Mouse (Mus musculus): ENCODE data around the gene Wdsub1.
"Not testable (repeated sequence)": the region's sequence is repeated elsewhere in the genome, so short reads cannot be mapped to it uniquely, and the experiment has no call there.

The Wdsub1 gene

DNA sequence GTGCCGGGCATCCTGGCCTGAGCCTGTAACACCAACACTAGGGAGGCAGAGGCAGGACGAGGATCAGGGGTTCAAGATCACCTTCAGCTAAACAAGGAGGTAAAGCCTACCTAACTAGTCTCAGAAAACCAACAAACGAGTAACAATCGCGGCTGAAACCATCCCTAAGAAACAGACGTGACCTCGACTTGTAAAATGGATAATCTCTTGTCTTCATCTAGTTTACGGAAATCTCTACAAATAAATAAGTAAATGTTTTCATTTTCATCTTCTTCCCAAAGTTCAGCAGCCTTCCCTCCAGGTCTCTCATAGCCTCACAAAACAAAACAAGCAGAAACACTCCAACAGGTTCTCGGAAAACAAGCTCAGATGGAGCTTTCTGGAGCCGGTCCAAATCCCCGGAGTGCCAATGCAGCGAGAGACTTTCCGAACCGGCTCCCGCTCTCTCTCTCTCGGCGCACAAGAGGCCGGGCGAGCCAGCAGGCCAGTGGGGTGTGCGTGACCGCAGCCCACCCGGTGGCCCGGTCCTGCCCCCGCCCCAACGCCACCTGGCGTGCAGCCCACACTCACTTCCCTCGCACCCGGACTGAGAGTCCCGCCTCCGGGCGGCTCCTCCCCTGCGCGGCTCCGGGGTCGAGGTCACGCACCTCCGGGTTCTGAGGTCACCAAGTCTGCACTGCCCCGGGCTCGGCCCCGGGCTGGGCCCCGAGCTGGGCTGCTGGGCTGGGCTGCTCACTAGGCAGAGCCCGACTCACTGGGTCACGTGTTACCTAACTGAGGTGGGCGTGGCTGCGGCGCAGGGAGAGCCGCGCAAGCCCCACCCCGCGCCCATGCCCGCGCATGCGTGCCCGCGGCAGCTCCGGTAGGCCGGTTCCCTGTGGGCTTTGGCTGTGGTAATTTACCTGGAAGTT is at the start of gene Wdsub1:
TSS of gene Wdsub1 (minus strand) at position 761 of the 911 bp plus-strand sequence.
- DNase-seq (ENCODE audit: low spot score in 2 of 2) = peak; percentile 88 to 89

DNA sequence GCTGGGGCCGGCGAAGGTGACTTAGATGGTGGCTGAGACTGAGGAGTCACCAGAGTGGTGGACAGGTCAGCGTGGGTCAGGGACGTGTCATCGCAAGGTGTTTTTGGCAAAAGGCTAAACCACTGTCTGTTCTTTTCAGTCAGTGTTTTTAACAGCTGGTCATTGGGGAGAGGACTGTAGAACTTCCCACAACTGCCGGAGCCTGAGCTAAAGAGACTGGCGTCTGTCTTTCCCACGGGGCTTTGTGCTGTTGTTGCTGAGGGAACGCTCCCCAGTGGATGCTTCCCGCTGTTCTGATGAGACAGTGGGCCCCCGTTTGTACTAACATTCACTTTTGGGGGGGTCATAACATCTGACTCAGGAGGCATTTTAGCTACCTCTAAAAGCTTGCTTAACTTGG is 31.2 kb upstream of the Wdsub1 start:
- no peak for DNase-seq (ENCODE audit: low spot score in 2 of 2)

DNA sequence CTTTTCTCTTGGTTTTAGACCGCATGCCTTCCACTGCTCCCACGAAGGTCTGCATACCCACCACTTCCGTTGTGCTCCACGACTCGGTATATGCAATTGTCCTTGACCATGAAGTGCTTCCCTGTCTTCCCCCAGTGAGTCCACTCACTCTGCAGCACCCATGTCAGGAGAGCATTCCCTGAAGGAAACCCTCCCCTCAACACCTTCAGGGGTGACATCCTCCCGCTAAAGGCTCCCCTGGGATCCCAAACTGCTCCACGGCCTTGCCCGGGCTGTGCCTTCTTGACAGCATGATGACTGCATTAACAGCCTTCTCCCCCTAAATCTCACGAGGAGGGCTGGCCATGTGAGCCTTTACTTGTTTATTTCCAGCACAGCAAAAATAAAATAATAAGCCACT is 25.7 kb upstream of the Wdsub1 start:
- DNase-seq (ENCODE audit: low spot score in 2 of 2) = no peak

DNA sequence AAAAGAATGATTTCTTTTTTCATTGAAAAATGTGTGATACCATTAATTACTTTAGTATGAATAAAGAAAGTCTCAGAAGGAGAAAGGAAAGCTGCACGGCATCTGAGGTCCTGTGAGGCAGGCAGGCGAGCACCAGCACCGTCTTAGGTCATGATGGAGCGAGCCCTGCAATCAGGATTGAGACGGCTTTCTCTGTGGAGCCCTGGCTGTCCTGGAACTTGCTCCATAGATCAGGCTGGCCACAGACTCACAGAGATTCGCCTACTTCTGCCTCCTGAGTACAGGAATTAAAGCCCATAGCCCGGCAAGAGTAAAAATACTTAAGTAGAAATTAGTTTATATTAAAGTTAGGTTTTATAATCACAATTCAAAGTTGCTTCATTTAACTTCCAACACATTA is 21.6 kb upstream of the Wdsub1 start:
- no peak for DNase-seq (ENCODE audit: low spot score in 2 of 2)

DNA sequence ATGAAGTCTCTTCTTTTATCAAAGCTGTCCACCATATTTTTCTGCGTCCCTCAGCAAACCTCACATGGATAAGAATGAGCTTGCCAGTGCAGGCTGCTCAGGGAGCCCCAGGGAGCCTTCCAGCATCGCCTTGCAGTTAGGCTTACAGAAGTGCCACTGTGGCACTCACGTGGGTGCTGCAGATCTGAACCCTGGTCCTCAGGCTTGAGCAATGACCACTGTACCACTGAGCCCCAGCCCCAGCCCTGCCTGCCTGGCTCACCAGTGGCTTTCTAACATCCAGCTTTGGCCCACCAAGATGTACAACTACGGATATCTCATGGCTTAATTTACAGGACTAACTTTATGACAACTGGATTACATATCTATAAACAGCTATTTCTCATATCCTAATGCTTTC is 16.3 kb upstream of the Wdsub1 start:
- no peak for DNase-seq (ENCODE audit: low spot score in 2 of 2)

DNA sequence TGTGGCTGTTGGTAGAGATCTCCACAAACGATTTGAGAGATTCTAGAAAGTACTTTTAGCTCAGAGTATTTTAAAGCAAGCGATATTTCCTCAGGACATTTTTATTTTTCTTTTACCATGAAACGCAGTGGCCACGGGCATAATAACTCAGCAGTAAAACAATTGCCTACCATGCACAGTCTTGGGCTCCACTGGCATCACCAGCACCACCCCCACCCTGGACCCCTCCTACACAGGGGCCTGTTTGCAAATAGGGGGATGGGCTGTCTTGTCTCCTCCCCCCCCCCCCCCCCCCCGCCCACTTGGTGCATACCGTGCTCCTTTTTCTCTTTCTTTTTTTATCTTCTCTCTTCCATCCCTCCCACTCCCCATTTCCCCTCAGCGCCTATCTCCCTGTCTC is 15.7 kb upstream of the Wdsub1 start:
- no peak for DNase-seq (ENCODE audit: low spot score in 2 of 2)

DNA sequence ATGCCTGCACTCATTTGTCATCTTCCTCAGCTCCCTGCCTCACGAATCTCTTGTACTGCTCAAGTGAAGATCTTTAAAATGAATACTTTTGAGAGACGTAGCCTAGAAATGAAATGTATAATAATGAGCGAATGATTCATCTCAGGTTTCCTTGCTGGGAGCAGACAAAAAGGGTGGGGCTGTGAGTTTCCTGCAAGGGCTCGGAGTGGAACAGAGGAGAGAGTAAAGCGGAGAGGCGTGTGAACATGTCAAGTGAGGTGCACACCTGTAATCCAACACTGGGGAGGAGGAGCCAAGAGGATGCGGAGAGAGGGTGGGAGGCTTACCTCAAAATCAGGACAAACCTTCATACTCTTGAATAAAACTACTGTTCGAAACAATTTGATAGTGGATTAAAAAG is 14.4 kb upstream of the Wdsub1 start:
- DNase-seq (ENCODE audit: low spot score in 2 of 2) = no peak

DNA sequence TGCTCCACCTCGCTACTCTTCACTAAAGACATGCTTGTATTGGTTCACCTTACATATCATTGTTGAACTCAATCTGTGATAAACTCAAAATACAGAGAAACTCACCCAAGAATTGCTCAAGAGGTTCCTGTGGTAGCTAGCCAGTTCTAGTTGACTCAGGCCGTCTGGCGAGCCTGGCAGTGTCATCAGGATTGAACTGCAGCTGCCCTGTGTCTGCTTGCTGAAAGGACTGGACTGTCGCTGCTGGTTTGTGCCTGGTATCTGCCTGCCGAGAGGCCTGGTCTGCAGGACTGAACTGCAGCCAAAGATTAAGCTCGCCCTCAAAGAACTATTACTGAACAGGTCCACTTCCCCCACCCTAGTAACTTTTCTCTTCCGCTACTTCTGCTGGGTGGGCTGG is 14.0 kb upstream of the Wdsub1 start:
- no peak for DNase-seq (ENCODE audit: low spot score in 2 of 2)

DNA sequence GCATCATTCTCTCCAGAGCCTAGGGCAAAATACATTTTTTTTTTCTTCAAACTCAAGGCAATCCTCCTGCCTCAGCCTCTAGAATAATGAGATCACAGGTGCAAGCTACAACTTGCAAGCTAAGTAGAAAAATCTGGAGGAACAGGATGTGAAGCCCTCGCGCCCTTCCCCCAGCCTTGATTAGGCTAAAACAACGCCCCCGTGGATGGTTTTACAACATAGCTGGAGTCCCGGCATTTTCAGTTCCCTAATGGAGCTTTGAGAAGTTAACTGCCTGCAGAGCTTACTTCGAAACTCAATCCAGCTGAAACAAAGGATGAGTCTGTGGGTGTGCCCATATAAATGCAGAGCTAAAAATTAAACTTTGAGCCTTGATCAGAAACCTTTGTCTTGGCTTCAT is 7.3 kb upstream of the Wdsub1 start:
- DNase-seq (ENCODE audit: low spot score in 2 of 2) = no peak

DNA sequence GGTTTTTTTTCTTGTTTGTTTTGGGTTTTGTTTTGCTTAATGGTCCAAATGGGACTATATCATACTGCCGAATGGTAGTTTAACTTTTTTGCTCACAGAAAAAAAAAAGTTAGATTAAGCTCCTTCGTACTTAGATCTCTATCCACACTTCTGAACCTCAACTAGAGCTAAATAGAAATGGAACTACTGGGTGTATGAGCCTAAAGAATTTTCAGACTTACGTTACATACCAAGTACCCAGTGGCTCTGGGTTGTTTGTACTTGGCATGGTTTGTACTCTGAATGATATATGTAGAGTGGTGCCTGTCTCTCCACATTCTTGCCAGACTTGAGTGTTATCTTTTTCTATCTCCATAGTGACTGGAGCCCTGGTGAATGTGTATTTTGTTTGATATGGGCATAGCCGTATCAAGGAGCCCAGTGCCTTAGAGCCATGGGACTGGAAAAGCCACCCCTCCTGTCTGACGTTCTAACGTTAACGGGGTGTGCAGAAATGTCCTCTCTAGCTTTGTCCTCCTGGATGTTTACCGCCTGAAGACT is 421 bp upstream of the Wdsub1 start:
- no peak for DNase-seq (ENCODE audit: low spot score in 2 of 2)

DNA sequence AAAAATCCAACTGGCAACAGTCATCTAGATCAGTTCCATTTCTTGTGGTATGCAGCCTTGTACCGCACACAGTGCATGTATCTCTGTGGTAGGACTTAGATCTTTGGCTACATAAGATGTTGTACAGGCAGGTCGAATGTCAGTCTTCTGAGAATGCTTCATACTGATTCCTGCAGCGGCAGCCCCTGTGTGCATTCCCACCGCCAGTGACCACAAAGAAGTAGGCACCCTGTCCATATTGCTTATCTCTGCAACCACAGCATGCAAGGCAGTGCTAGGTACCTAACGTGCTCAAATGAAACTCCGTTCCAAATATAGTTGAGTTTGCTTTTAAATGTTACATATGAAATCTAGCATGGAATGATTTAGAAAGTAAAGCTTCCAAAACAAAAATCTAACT is 987 bp downstream of the Wdsub1 start:
- DNase-seq (ENCODE audit: low spot score in 2 of 2) = no peak

DNA sequence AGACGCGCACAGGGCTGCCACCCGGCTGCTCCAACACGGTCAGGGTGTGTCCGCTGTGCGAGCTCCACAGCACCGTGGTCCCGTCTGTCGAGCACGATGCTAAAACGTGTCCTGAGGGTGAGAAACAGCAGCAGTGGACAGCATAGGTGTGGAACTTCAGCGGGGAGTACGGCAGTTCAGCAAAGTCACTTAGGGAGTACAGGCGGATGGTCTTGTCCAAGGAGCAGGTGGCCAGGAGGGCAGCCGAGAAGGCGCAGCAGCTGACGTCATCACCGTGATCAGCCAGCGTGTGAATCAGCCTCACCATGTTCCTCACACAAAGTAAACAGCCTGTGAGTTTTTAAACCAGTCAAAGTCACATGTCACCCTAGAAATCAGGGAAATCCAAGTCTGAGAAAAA is 4.2 kb downstream of the Wdsub1 start:
- no peak for DNase-seq (ENCODE audit: low spot score in 2 of 2)

DNA sequence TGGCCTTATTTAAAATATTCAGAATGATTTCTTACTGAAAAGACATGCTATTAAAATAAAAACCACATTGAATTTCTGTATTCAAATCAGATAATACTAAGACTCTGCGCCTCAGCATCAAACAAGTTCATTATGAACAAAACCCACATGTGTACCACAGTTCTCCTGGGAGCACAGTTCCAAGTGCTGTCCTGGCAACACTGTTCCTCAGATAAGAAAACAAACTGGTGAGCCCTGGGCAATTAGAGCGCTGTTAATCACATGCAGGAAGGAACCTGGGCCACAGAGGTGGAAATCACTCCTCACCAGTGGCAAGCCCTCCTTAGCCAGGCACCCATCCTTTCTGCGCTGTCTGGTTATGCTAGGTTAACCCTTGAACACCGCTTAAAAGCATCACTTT is 5.1 kb downstream of the Wdsub1 start:
- no peak for DNase-seq (ENCODE audit: low spot score in 2 of 2)

DNA sequence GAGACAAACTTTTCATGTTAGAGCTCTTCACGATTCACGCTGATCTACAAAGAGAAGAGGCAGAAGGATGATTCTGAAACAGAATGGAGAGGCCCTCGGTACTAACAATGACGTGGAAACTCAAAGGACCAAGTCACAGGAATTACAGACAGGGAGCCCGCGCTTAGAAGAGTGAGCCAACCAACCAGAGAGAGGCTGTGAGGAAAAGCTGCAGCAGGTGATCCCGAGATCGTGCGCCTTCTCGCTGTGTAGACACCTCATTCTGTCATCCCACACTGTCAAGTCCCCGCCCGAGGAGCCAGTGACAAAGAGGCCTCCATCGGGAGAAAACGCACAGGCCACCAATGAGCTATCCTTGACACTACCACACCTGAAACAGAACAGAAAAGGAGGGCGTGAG is 5.9 kb downstream of the Wdsub1 start:
- no peak for DNase-seq (ENCODE audit: low spot score in 2 of 2)

DNA sequence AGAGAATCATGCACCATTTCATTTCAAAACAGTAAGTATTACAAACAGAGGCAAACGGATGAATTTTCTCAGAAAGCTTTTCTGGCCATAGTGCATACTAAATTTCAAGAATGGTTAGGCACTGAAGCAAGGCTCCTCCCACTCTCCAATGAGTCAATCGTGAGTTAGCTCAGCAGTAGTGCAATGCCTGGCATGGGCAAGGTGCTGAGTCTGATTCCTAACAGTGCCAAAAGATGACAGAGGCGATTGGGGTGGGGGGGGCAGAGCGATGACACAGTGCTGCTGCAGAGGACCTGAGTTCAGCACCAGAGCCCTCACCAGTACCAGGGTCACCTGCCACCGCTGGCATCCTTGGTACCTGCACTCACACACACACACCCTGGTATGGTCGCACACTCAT is 11.9 kb downstream of the Wdsub1 start:
- no peak for DNase-seq (ENCODE audit: low spot score in 2 of 2)

DNA sequence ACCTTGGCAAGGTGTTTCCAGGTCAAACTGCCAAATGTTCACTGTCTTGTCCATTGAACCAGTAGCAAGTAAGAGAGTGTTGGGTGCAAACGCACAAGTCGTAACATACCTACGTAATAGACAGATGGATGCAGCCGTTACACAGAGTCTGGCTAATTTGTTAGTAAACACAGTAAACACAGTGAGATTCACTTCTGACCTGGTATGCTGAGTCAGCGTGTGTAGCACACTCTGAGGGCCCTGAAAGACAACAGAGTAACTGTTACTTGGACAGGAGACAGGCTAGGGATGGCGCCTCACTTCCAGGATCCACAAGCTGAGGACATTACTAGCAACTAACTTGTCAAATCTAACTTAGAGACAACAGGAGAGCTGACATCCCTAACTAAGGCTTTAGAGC is 19.8 kb downstream of the Wdsub1 start:
- DNase-seq (ENCODE audit: low spot score in 2 of 2) = no peak

DNA sequence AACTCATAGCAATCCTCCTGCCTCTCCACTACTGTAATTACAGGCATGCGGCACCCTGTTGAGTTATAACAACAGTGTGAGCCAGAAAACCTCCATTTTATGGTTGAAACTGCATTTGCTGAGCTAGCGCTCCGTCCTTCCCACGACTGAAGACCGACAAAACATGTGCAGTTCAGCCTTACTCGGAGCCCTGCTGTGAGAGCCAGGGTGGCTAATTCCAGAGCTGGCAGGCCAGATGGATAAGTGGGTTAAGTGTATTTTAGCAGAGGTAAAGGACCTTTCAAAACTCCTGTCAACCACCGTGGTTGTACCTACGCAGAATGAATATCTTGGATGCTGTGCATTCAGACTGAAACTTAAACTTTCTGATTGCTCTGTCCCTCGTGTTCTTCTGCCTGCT is 28.0 kb downstream of the Wdsub1 start:
- DNase-seq (ENCODE audit: low spot score in 2 of 2) = no peak

DNA sequence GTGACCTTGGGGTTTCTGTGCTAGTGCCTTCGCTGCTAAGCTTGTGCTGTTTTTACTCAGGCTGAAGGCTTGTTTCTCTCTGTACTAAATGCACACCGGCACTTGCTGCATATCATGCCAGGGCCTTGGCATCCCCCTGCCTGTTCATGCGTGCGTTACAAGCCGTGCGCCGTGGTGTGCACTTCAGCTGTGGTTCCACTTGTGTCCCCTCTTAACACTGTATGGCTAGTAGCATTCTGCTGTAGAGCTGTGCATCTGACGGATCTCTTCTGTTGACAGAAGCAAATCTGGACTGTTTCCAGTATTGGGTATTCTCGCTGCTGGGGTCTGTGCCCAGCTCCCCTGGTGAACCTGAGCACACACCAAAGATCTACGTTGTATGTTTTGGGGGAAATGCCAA is 28.8 kb downstream of the Wdsub1 start:
- no peak for DNase-seq (ENCODE audit: low spot score in 2 of 2)

DNA sequence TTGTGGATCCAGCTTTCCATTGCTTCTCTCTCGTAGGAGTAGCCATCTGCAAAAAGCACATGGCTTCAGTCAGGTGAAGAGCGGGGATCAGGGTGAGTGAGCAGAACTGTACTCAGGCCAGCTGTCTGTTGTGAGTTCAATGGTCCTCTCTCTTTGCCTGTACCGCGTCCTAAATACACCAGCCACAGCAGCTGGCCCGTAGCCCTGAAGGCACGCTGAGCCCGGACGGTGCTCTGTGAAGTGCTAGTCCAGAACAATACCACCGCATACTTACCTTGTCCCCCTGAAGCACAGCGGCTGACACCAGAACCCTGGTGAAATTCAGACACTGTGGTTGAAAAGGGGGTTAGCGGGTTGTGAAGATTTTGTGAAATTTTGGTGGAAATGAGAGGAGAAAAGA is 29.5 kb downstream of the Wdsub1 start:
- DNase-seq (ENCODE audit: low spot score in 2 of 2) = no peak

DNA sequence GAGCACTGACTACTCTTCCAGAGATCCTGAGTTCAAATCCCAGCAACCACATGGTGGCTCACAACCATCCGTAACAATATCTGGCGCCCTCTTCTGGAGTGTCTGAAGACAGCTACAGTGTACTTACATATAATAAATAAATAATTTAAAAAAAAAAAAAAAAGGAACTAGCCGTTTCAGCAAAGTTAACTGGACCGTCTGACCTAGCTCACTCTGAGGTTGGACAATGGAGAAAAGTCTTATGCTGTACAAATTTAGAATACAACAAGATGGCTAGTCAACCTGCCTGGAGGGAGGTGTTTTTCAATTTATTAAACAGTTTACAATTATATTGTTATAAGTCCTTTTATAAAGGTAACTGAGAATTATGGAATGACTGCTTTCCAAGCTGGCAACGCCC is 30.5 kb downstream of the Wdsub1 start:
- not testable (repeated sequence) for DNase-seq (ENCODE audit: low spot score in 2 of 2)

DNA sequence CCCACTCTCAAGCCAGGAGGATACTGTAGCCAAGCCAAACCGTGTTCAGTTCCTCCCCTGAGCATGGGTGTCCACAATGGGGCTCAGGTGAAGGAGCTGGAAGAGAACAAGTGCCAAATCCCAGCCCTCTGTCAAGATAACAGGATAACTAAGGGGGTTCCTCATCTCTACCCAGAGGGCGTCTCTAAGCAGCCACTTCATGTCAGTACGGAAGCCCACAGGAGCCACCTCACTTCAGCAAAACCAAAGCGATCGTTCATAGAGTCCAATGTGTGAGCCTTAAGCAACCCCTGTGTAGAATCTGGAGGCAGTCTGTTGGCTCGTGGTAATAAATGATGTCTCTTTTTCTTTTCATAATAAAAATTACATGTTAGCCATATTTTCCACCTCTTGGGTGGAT is 38.5 kb downstream of the Wdsub1 start:
- DNase-seq (ENCODE audit: low spot score in 2 of 2) = no peak

DNA sequence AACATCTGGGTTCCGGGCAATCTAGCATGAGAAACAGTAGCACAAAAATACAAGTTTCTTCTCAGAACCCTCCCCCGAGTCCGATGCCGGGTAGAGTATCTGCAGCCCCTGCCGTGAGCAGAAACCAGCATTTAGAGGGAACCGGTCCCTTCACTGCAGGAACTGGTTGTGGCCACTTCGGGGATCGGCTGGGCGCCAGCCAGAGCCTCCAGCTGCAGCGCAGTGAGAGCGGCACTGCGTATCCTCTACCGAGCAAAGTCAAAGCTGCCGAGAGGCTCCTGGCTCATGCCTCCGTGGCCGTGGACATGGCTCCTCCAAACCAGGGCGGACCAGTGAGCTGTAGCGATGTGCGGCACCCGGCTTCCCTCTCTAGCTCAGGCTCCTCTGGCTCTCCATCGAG is 39.2 kb downstream of the Wdsub1 start:
- DNase-seq (ENCODE audit: low spot score in 2 of 2) = no peak

DNA sequence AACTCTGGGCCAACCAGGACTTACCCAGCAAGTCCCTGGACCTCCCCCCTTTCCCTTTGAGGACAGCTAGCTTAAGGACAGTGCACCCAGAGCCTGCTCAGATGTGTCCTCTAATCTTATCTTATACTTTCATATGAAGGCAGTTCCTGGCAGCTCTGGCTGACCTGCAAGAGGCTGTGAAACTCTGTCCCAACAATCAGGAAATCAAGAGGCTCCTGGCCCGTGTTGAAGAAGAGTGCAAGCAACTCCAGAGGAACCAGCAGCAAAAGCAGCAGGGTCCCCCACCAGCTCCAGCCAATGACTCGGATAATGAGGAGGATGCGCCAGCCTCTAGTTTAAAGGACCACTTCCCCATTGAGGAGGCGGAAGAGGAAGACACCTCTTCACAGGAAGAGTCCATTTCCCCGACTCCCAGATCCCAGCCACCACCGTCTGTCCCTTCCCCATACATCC is 39.8 kb downstream of the Wdsub1 start:
- no peak for DNase-seq (ENCODE audit: low spot score in 2 of 2)

DNA sequence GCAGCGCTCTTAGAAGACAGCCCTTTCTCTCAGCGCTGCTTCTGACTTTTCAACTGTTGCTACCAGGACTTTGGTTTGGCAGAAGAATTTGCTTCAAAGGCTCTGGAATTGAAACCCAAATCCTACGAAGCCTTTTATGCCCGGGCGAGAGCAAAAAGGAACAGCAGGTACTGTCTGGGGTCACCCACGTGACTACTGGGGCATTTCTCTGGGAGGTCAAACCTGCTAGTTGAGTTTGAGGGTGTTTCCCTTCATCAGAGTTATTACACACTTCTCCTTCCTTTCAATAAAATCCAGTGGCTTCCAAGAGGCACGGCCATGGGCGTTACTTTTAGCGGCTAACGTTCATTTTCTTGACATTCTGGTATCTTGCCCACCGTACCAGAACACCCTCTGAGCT is 40.4 kb downstream of the Wdsub1 start:
- DNase-seq (ENCODE audit: low spot score in 2 of 2) = no peak
